Mouse (Mus musculus) layer of hippocampus, adult 9-11 months (tissue): ENCODE measurements at regions not wholly inside any gene's neighbourhood (a gene's known extent, or its start where the extent isn't known, plus 50 kb on each side); places are given as distances from the start of the nearest gene placed in this dataset.
"Not testable (repeated sequence)": the region's sequence is repeated elsewhere in the genome, so short reads cannot be mapped to it uniquely, and the experiment has no call there.

ENCODE experiments used
- DNase-seq: peaks from one replicate; pipeline ENCODE4 v3.0.0; 2022

DNA sequence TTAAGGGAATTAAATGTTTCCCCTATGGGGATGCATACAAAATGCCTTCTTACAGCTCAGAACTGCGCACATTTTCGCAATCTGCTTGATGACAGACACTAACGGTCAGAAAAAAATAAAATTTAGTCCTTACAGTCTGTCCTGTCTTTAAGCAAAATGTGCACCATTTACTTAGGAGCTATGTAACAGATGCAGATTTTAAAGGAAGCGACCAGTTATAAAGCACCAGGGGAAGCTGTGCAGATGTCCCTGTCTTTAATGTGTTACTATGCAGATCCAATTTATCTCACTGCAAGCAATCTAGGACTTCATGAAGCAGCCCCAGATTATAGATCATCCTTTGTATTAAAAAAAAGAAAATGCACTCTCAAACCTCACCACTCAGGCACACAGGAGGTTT, 148.8 kb upstream of the Gm10306 start:
- no peak for DNase-seq

DNA sequence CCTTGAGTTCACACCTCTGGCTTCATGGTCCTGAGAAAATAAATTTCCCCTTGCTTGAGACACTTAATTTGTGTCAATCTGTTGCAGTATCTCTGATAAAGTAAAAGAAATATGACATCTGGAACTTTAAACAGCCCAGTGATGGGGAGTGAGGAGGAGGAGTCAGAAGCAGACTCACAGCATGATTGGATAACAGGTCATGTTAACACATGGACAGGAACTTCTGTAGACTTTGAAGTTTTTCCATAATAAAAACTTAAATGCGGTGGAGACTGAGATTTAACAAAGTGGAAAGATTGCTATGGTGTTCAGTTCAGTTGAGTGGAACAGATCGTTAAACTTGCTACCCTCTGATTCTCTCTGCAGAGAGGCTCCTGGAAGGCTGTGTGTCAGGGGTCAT, 143.7 kb upstream of the Gm10306 start:
- DNase-seq = no peak

DNA sequence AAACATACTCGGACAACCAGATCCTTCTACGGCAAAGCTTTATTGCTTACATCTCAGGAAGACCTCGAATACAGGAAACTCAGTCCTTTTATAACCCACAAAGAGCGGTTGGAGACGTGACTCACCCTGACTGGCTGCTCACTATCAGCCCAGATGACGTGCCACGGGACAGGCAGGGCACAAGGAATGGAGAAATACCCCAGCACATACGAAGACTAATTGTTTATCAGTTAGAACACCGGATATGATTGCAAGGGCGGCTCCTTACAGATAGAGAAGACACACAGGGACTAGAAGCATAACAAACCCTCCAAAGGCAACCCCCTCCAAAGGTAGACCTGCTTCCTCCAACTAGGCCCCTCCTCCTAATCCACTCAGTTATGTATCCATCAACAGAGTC, 130.8 kb upstream of the Gm10306 start:
- not testable (repeated sequence) for DNase-seq

DNA sequence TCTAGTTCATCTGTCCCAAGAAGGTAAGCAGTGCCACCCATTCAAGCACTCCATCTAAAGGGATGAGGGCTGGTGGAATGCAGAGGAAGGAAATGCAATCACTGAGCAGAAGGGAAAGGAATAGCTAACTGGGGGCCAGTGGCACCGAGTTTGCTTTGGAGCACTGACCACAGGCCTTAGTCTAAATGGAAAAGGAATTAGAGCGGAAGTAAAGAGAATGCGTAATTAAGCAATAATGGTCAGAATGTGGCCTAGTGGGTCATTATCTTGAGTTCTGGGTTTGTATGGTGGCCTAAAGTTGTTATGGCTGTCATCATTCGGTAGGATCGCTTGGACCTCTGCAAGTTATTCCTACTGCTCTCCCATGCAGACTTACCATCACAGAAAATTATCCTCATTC, 128.8 kb upstream of the Gm10306 start:
- no peak for DNase-seq

DNA sequence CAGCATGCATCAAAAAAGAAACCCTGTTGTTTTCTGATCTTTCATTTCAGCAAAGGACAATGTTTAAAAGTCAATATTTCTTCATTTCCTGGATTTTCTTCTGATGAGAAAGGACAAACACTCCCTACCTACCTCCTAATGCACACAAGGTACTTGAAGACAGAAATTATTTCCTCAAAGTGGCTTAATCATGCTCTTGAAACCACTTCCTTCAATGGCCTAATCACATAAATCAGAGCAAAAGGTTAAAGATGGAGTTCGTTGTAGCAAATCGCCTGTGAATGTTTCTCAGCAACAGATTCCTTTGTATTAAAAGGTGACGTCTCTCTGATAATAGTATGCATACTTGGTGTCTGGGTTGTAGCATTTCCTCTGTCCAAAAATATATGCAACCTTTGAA, 124.3 kb upstream of the Gm10306 start:
- DNase-seq = no peak

DNA sequence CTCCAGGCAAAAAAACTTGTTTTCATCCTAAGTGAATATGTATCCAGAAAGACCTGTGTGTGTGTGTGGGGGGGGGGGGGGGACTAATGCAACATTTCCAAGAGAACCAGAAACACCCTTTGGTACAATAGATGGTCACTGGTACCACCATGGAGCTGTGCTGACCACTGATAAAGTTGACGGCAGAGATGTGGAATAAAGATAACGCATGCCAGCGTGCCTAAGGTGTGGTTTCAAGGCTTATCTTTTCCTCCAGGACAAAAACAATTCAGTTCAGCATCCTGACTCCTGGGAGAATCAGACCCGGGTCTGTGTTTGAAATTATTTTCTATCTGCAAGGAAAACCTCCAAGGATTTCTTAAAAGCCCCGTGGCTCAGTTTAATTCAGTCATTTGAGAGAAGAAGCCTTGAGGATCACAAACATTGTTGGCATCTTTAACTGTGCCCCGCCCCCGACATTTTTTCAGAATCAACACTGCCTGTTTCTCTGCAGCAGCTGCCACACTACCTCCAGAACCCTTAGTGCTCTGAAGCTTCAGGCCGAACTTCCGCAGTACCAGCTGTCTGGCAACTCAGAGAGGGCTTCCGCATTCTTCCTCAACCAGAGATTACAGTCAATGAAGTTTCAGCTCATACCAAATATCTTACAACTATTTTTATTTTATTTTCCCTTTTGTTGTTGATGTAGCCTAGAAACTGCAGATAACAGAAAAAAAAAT, 118.5 kb upstream of the Gm10306 start:
- peak; percentile 4 for DNase-seq

DNA sequence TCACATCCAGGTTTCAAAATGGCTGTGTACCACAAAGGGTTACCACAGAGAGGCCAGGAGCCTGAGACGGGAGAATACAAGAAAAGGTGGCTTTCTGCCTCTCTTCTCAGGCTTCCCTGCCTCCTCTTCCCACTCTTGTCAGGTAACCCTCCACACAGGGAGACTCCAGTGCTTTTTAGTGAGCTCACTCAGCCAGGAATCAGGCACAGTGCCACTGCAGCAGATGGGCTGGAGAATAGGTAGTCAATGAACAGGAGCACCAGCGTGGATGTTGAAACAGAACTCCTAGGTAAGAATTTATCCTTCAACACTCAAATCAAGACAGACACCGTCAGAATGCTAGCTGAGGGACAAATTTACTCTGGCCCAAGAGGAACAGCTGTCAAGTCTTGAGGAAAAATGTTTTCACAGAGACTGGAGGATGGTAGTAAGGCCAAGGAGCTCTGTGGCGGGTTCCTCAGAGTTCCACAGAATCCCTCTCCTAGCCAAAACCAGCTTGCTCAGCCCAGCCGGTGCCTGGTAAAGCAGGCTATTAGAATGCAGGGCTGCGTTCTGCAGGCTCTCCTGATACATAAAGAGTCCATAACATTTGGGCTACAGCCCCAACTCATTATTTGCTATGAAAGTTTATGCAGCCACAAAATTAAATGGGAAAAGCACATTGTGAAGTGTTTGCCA, 117.0 kb upstream of the Gm10306 start:
- peak; percentile 16 for DNase-seq

DNA sequence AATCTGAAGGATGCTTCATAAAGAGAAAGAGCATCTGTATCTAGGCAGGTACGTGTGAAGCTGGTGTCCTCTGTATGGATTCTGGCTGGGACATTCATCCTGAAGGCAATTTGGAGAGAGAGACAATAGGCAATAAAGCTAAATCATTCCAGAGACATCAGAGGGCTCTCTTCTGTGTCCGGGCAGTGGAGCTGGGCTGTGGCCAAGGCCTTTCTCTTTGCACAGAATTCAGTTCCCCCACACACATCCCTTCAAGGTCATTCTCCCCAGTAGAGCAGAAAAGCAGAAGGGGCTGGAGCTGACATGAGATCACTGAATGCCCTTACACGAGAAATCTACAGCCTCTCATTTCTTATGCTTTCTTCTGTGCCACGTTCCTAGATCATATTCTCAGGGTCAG, 109.7 kb upstream of the Gm10306 start:
- DNase-seq = no peak
